Mouse (Mus musculus) adipocyte (in vitro differentiated cells): Measurements from ENCODE around the gene Hadh.

ENCODE experiments used
- DNase-seq: peaks from one replicate; pipeline ENCODE4 v3.0.0-alpha.2; 2016; ENCODE audit warnings: low spot score

Gene Hadh

DNA sequence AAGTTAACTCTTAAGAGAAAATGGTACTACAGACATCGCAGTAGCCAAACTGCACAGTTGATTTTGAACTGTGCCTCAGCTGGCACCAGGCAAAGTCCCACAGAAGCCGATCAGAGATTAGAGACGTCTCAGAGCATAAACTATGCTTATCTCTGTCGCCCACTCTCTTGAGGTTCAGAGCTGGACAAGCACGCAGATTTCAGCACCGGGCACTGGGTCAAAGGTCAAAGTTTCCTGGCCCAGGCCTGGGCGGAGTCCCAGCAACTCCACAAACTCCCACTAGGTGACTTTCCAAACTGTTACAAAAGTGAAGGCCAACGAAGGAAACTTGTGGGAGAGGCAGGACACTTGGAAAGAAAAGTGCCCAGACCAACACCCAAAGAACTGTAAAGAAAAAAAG is 744 bp downstream of the Hadh start:
- DNase-seq, result peak; percentile 85

DNA sequence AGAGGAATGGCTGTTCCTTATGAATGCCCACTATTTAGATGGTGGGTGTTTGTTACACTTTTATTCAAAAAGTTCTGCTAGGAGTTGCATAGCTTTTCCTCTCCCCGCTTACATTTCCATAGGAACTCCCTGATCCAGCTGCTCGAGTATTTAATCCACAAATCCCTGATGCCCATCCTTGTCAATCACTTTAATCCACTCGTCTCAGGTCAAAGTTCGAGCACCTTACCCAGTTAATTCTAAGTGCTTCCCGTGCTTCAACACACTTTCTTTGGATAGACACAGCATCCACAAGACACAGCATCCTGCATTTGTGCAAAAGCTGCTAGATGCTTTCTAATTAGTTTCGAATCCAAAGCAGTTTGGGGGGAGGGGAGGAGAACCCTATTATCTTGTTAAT is 1.5 kb downstream of the Hadh start:
- DNase-seq, result no peak

DNA sequence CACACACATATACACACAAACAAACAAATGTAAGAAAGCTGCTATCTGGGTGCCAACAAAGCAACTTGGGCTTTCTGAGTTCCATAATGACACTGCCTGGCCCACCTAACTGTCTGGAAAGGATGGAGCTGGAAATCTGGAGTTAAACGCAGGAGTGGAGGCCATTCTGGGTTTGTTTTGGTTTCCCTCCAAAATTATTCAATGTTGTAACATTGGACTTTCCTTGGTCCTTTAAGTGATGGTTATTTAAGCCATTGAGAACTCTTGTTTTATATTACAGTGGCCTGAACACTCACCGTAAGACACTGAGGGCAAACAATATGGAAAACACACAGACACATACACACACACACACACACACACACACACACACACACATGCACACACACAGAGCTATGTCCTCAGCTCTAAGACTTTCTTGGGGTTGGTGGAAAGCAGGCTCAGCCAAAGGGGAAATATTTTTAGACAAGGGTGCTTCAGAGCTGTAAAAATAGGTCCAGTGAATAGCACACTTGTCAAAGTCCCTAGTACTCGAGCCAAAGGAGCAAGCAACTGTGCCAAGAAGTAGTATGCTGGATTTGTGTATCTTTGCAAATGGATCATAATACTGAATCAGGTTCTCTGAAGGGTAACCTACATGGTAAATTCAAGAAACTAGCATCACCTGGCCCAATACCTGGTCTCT is 5.4 kb downstream of the Hadh start:
- DNase-seq, result no peak

DNA sequence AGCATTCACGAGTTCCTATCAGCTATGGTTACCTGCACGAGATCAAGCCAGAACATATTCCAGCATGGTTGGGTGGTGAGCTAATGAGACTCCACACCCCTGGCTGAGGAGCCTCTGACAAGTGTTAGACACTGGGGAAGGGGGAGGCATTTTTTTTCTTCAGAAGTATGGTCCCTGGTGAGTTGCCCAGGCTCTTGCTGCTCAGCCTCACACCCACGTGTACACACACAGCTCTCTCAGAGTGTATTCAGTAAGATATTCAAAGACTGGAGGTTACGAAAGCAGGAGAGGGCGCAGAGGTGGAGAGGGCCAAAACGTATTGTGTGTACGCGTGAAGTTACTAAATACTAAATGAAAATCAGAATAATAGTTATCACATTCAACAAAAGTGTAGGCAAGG is 6.4 kb downstream of the Hadh start:
- no peak for DNase-seq

DNA sequence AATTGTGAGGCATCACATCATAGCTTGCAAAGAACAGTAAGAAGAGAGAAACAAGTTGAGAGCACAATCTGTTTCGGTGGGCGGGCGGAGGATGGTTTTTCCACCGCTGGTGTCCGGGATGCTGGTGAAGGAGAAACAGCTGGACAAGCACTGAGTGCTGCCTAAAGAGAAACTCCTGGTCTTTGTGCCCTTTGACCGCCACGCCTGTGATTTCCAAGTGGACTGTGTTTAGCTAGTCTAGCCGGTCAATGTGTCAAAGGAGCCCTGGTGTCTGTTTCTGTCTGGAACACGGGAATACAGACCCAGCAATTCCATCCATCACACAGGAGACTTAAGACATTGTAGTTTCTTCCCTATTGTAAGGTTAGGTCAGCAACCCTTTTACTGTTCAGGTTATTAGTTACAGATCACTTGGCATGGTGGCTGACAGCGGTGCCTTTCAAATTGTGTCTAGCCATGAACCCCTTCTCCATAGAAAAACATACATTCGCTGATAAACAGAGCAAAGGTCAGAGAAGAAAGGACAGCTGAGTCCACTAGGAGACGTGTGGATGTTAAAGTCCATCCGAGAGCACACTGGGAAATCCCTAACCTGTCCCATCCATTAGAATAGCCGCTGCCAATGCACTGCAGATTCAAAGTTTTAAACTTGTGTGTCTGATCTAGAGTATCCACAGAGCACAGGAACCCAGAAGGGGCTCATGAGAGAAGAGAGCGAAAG is 8.0 kb downstream of the Hadh start:
- no peak for DNase-seq

DNA sequence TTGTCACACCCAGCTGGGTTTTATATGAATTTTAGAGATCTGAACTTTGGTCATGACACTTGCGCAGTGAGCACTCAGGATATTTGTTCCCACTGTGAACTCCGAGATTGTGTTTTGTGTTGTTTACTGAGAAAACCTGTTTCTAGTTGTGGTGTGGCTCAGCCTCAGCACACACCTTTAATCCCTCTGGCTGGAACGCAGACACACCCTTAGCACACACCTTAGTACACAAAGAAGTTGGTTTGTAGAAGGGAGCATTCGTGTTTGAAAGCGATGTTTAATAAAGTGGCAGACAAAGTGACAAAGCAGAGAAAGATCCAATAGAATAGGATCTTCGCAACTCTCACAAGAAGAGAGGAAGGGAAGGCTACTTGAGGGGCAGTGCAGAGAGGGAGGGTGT is 11.5 kb downstream of the Hadh start:
- DNase-seq, result no peak

DNA sequence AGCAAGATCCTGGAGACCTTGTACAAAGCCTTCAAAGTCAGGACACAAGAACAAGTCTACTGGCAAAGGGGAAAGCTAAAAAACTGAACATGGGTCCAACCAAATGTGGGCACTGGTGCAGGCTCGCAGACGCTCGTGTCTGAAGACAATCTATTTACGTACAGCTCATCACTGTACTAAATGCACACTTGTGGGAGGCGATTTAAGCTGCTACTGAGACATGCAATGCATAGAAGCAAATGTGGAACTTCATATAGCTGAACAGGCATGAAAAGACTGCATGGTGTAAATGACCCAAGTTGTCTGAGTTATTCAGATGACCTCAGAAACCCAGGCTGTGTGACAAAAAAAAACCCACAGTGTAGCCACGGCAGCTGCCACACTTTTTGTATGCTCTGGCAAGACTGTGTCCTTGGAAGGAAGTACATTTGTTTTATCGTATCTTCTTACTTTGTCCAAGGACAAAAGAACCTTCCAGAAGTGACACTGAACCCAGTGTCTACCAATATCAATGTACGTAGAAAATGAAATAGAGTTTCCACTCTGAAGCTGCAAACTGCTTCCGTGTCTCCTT is 12.4 kb downstream of the Hadh start:
- no peak for DNase-seq

DNA sequence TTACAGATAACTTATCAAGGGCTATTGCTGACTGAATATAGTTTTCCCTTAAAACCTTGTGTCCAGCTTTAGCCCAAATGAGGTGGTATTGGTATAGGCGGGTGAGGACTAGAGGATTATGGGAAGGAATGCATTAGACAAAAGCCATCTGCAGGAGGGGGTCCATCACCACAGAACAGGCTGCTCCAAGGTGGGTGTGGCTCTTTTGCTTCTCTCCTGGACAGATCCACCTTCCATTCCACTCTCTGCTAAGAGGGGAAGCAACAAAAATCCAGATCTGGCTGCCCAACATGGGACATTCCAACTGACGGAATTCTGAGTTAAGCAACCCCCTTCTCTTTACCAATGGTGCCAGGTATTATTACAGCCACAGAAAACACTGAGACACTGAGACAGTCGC is 13.0 kb downstream of the Hadh start:
- no peak for DNase-seq

DNA sequence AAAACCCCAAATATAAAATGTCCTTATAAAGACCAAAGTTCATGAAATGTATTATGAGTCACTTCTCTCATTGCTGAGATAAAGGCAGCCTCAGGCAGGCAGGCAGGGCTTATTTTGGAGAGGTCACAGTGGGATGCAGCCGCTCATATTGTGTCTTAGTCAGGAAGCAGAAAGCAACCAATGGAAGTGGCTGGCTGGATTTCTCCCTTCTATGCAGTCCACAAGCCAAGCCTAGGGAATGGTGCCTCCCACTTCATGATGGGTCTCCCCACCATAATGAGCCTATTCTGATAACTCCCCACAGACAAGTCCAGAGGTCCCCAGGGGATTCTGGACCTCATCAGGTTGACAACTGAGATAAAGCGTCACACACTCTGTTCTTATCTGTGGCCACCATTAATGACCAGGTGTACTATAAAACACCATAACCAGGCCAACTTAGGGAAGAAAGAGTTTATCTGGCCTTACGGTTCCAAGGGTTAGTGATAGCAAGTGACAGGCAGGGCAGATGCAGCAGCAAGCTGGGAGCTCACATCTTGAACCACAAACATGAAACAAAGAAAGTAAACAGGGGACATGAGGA is 16.4 kb downstream of the Hadh start:
- no peak for DNase-seq

DNA sequence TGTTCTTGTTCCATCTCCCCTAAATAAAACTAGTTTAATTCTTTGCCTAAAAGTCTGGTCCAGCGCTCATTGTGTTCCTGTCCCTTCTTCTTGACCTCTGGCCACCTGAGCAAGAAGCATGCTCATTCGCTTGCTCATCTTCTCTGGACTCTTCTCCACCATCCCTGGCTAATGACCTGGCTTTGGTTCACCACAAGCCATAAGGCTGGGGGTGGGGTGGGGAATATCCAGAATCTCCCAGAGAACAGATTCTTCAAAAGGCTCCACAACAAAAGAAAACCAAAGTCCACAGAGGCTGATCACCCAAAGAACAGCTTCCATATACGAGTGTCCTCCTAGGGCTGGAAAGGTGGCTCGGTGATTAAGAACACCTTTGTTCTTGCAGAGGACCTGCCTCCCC is 16.9 kb downstream of the Hadh start:
- no peak for DNase-seq

DNA sequence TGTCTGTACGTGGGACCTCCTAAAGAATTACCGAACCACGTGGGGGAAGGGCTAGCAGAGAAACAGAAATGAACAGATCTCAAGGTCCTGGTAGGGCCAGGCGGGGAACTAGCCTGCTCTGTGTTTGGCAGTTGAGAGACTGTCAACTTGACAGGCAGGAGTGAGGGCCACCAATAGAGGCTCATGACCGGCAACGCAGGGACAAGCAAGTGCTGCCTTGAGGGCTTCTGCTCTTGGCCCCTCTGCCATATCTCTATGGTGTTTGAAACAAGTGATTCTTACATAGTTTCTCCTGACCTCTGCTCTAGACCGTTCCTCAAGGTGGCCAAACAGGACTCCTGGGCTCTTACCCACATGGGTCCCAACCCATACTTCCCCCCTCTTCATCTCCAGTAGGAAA is 20.3 kb downstream of the Hadh start:
- DNase-seq, result no peak

DNA sequence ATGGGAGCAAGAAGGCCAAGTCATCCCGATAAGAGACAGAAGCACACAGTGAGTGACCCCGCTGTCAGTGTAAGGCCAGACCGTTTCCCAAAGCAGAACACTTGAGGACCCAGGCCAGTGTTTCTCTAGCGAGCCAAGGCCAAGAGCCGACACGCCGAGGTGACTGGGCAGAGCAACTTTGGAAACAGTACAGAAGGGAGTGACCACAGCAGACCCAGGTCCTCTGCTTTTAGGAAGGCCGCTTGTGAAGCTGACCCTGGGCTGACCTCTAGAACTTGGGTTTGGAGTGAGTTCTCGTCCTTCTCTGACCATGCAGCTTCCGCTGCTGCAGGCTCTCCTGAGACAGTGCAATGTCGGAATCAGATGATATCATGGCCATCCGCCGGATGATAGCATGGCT is 20.9 kb downstream of the Hadh start:
- DNase-seq, result no peak

DNA sequence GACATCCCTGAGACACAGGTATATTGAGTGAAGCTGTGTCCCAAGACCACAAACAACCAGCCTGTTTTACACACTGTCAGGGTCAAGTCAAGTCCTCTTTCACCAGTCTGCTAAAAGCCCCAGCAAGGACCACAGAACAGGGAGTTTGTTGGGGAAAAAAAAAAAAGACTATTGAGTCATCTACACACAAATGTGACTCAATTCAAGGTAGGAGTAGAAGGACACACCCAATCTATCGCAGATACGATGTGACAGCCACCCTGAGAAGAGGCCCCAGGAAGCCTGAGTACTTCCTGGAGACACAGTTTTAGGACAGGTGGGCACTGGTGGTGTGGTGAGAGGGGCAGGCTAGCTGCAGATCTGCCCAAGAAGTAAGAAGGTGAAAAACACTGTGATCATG is 21.6 kb downstream of the Hadh start:
- no peak for DNase-seq

DNA sequence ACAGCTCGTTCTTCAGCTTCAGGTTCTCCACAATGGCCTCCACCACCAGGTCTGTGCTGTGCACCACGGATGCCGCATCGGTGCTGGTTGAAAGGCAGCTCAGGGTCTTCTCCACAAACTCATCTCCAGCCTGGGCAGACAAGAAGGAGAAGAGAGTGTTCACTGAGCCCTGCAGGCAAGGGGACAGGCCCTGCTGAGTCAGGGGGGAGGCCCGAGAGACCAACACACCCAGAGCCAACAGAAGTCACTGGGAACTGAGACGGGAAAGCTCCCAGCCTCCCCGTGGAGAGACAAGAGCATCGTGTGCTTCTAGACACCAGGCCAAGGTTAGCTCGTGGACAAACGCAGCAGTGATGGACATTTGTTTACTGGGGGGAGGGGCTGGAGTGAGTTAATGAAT is 23.5 kb downstream of the Hadh start:
- no peak for DNase-seq

DNA sequence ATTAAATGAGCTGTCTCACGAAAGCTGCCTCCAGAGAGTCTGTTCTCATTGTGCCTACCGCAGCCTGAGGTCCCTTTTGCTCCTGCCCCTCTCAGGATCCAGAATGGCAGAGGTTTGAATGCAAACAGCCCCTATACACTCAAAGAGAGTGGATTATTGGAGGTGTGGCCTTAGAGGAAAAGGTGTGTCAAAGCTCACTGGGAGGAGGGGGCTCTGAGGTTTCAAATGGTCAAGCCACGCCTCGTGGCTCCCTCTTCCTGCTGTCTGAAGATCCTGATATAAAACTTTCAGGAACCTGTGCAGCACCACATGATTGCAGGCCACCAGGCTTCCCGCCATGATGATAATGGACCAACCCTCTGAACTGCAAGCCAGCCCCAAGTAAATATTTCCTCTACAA is 24.1 kb downstream of the Hadh start:
- DNase-seq, result no peak

DNA sequence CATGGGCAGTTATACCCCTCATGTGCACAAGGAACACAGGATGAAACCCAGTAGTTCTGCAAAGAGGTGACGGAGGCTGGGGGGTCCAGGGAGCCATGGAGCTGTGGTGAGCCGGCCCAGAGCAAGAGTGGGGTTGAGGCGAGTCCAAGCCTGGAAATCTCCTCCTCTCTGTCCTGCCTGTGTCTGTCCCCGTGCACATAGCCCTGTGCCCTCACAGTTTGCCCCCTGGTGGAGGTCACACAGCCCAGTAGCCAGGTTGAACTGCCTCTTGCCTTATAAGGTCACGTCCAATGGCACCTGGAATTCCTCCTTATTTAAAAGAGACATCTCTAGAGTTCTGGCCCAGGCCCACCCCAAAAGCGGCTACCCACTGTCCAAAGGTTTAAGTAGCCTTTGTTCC is 24.5 kb downstream of the Hadh start:
- no peak for DNase-seq

DNA sequence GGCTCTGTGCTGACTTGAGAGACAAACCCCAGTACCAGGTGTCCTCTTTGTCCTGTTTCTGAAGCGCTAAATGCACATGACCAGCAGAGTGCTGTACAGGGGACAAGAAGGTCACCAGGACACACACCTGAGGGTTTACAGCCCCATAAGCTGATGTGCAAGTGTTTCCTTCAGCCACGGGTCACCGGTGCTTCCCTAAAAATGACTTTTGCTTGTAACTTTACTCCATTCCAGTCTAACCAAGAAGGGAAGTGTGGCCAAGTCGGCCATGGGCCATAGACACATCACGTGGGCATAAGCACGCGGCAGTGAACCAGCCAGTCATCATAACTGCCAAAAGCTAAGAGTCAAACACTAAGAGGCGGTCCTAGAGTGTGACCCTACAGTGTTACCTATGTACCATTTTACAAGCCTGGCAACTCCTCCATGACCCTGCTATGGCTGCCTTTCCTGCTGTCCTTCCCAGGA is 25.3 kb downstream of the Hadh start:
- peak; percentile 30 for DNase-seq

DNA sequence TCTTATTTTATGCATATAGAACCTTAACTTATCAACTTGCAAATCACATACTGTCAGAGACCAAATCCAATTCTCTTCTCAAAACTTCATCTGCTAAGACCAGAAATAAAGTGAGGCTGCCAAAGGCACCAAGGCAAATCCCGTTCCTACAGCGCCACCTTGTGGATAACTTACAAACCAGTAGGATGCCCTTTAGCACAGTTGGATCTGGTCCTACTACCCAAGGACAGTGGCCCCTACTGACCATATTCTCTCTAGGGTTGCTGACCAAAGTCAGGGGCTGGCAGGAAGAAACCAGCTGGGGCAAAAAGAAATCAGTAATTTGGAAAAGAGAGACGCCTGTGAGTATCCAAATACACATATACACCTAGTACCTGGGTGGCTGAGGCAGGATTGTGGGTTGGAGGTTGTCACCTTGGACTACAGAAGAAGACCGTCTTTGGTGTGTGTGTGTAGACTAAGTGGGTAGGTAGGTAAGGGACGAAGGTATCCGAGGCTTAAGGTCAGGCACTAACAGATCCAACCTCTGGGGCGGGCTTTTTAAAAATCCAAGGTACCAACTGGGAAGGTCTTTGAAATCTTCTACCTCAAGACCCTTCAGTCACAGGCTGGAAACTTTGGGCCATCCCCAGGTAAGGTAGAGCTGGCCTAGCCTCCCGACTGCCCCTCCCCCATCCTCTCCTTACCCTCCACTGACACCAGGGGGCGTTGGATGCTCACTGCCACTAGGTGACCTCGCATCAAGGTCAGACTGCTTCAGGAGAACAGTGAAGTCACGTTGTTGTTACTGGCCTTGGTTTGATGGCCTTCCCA is 25.9 kb downstream of the Hadh start:
- peak; percentile 83 for DNase-seq

DNA sequence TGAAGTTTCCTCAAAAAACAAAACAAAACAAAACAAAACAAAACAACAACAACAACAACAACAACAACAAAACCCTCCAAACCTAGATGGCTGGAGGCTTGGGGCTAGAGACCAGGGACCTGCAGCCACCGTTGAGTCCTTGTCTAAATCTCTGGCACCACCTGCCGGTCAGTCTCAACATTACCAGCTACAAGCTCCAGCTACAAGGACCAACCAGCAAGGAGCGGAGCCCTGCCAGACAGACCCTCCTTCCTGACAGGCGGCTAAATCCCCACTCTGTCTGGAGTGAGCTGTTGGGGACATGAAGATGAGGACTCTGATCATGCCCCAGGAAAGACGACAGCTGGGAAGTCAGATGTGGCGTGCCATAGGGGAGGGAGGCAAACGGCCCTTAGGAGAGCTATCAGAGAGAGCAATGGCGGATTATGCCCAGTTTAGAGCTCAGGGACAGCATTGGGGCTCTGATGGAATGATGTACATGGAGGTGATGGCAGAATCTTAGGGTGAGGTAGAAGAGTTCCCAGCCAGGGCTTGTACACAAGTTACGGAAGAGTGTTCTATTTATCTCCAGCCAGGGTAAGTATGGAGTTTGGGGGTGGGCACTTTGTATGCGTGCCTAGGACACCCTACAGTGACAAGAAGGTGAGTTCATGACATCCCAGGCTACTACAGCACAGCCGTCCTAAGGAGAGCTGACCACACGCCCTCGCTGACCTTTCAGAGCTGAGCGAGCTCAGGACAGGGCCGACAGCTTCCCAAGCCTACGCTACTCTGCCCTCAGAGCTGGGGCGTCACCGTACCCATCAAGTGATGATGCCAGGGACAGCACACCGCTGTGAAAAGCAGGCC is 33.9 kb downstream of the Hadh start:
- DNase-seq, result peak; percentile 87

DNA sequence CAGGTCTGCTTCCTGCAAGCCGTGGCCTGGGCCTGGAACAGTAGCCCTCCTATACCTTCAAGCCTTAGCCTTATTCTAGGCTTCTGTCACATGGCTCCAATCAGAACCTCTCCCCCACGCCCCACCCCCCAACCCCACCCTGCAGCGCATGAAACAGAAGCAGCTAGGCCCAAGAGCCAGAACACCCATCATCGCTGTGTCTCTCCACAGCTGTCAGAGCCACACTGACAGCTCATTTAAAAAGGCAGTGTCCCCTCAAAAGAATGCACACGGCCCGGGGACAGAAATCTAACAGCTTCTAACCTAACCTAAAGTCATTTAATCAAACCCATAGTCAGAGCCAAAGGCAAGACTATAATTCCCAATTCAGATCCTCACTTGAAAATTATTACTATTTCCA is 34.8 kb downstream of the Hadh start:
- no peak for DNase-seq

DNA sequence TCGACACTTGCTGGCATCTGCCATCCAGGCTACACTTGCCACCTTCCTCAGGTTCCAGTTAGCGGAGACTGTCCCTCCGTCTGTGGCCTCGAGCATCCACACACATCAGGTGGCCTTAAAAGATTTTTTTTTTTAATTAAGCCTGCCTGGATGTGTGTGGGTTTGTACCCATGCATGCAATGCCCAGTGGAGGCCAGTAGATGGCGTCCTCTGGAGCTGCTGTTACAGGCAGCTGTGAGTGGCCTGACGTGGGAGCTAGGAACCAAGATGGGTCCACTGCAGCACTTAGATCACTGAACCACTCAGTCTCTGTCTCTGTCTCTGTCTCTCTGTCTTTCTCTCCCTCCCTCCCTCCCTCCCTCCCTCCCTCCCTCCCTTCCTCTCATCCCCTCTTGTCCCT is 43.8 kb downstream of the Hadh start:
- no peak for DNase-seq
